Mouse (Mus musculus): ENCODE data around the gene Casp2. TPM values are rescaled to one million over a fixed set of nuclear protein-coding genes. Genes with fewer than 3 reads are reported as not detected.

The Casp2 gene
- polyA plus RNA-seq, 1 experiment from 2014 or later = 13.4 TPM

DNA sequence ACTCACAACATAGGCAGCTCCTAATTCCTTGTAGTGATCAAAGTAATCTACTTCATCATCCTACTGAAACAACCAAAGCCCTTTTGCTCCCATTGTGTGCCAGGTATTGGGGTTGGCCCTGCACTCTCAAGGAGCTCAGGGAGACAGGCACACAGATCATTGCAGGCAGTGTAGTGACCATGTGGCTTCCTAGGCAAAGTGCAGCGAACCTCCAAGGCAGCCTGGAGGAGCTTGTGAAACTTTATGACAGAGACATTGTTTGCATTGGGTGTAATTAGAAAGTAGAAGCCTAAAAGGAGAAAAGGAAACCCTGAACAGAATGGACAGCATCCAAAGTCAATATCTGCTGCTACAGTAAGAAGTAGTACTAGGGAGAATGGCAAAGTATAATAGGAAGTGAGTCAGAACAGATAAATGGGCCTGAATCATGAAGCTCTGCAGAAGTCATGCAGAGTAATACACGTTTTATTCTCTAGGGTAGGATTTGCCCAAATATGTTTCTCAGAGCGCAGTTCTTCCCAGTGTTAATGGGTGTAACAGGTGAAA is 30.8 kb downstream of the Casp2 start:
- no peaks in the 10 kb centered on the region for H3K4me1 ChIP-seq (replicated peaks; ENCODE audit: control insufficient read depth, insufficient read depth, low read length)
- H3K9me3 ChIP-seq (ENCODE audit: control insufficient read depth) = no peaks in the 10 kb centered on the region
- peak; percentile 84 for ATAC-seq
- H3K36me3 ChIP-seq (ENCODE audit: control insufficient read depth, insufficient read depth) = no peaks in the 10 kb centered on the region
- no peak overlapping the region for H3K4me2 ChIP-seq (replicated peaks; ENCODE audit: low read depth)
- no peak for TF ChIP-seq CTCF (IDR thresholded peaks at IDR 0.05; ENCODE audit: low read depth)
- no peak overlapping the region for H3K27ac ChIP-seq (ENCODE audit: low read depth, low read length)
- 45% methylated on average over 3 of the region's 3 CpGs for WGBS
- H3K27me3 ChIP-seq (replicated peaks; ENCODE audit: control insufficient read depth, insufficient read depth, low read length) = no peaks in the 10 kb centered on the region
- H3K4me3 ChIP-seq (ENCODE audit: low read depth, low read length) = no peak overlapping the region
- no peak overlapping the region for H3K9ac ChIP-seq (ENCODE audit: low read depth, low read length)

DNA sequence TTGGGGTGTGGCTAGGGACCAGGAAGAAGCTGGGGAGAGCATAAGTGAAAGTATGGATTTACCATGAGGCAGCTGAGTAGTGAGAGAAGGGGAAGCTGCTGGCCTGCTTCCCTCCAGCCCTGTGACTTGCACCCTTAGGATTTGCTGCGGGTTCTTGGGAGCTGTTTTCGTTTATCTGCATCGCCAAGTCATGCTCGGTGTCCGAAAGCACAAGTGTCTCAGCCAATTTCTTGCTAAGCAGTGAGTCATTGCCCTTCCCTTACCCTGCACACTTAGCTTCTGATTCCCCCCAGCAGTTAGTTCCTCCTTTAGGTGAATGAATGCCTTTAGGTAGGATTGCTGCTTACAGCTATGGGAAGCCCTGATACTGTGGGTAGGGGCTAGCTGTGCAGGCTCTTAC is 34.6 kb downstream of the Casp2 start:
- Histone ChIP-seq H3K4me1 (replicated peaks; ENCODE audit: control insufficient read depth, insufficient read depth, low read length) (no peaks in the 10 kb centered on the region), H3K4me3 (ENCODE audit: low read depth, low read length) (no peak overlapping the region), H3K27ac (ENCODE audit: low read depth, low read length) (no peak overlapping the region), H3K4me2 (replicated peaks; ENCODE audit: low read depth) (no peak overlapping the region), H3K27me3 (replicated peaks; ENCODE audit: control insufficient read depth, insufficient read depth, low read length) (no peaks in the 10 kb centered on the region), H3K9ac (ENCODE audit: low read depth, low read length) (no peak overlapping the region), H3K36me3 (ENCODE audit: control insufficient read depth, insufficient read depth) (no peaks in the 10 kb centered on the region), H3K9me3 (ENCODE audit: control insufficient read depth) (no peaks in the 10 kb centered on the region)
- WGBS = 85% methylated on average over 5 of the region's 5 CpGs
- no peak for ATAC-seq
- no peak for TF ChIP-seq CTCF (IDR thresholded peaks at IDR 0.05; ENCODE audit: low read depth)

DNA sequence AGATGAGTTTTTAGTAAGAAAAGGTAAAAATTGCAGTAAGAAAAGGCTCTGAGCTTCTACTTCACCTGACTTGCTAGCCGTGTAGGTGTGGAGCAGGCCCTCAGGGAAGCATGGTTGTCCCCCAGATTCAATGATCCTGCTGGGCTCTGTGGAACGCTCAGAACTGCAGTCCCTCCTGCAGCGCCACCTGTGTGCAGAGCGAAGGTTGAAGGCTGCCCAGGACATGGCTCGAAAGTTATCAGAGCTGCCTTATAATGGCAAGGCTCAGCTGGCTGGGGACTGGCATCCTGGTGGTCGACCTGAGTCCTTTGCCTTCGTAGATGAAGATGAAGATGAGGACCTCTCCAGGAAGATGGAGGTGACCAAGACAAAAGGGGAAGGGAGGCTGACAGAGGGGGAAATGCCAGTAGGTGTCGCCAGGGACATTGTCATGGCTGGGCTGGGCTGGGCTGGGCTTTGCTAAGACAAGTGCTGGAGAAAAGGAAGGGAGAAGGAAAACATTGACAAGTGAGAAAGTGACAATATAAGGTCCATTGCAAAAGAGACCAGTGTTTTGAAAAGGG is 45.1 kb downstream of the Casp2 start:
- Histone ChIP-seq H3K4me3 (ENCODE audit: low read depth, low read length) (no peak overlapping the region), H3K4me1 (replicated peaks; ENCODE audit: control insufficient read depth, insufficient read depth, low read length) (0 out of 2 replicates have a peak, but pooled peaks cover 3% of the 10 kb centered on the region), H3K27ac (ENCODE audit: low read depth, low read length) (no peak overlapping the region), H3K9ac (ENCODE audit: low read depth, low read length) (no peak overlapping the region), H3K36me3 (ENCODE audit: control insufficient read depth, insufficient read depth) (no peaks in the 10 kb centered on the region), H3K4me2 (replicated peaks; ENCODE audit: low read depth) (0 out of 2 replicates have a peak overlapping the region, but pooled peaks have one; percentile 13), H3K27me3 (replicated peaks; ENCODE audit: control insufficient read depth, insufficient read depth, low read length) (no peaks in the 10 kb centered on the region), H3K9me3 (ENCODE audit: control insufficient read depth) (no peaks in the 10 kb centered on the region)
- WGBS = 35% methylated on average over 8 of the region's 8 CpGs
- TF ChIP-seq CTCF (IDR thresholded peaks at IDR 0.05; ENCODE audit: low read depth) = peak; percentile 70
- peak; percentile 46; the same call in 1 of the 2 replicates for ATAC-seq

DNA sequence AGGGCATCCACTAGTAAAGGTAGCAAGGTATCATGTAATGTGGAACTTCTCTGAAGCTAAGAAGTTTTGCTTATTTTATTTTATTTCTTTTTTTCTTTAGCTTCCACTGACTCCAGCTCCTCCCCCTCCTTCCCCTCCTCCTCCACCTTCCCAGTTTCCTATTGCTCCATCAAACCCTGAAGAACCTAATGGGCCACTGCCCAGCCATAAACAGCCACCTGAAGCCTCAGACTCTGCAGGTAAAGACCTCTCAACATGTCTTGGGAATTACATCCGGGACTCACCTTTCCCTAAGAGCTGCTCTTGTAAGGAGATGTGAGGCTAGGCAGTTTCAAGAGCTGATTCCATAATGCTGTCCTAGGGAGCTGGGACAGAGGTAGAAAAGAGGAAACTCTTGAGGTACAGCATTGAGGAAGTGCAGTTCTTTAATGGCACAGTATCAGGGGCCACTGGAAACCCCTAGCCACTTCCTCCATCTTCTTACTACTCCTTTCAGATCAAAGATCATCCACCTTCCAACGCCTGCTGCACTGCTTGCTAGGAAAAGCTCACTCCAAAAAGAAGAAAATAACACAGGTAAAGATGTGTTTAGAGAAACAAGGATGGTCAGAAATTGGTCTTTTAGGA is 45.8 kb downstream of the Casp2 start:
- no peak overlapping the region for H3K27ac ChIP-seq (ENCODE audit: low read depth, low read length)
- no peak for TF ChIP-seq CTCF (IDR thresholded peaks at IDR 0.05; ENCODE audit: low read depth)
- no peak overlapping the region for H3K9ac ChIP-seq (ENCODE audit: low read depth, low read length)
- peak; percentile 61 for ATAC-seq
- H3K4me3 ChIP-seq (ENCODE audit: low read depth, low read length) = no peak overlapping the region
- H3K4me2 ChIP-seq (replicated peaks; ENCODE audit: low read depth) = no peak overlapping the region
- H3K4me1 ChIP-seq (replicated peaks; ENCODE audit: control insufficient read depth, insufficient read depth, low read length) = 0 out of 2 replicates have a peak, but pooled peaks cover 3% of the 10 kb centered on the region
- H3K36me3 ChIP-seq (ENCODE audit: control insufficient read depth, insufficient read depth) = no peaks in the 10 kb centered on the region
- H3K27me3 ChIP-seq (replicated peaks; ENCODE audit: control insufficient read depth, insufficient read depth, low read length) = no peaks in the 10 kb centered on the region
- WGBS = 57% methylated on average over 2 of the region's 2 CpGs
- no peaks in the 10 kb centered on the region for H3K9me3 ChIP-seq (ENCODE audit: control insufficient read depth)

DNA sequence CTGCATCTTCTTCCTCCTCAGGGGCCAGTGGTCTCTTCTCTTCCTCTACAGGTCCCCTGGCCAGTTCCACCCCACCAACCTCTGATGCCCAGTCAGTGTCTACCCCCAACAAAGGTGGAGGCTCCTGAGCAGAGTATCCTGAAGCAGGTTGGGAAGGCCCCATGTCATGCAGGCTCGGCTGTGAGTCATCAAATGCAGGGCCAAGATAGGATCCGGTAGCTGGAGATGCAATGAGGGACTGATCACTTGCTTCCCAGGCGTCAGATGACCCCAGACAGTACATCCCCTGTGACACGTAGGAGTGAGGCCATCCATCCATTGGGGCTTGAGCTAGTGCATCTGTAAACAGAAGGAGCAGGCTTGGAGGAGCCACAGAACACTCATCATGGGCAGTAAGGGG is 53.5 kb downstream of the Casp2 start:
- no peaks in the 10 kb centered on the region for H3K9me3 ChIP-seq (ENCODE audit: control insufficient read depth)
- ATAC-seq = no peak
- H3K4me3 ChIP-seq (ENCODE audit: low read depth, low read length) = no peak overlapping the region
- peaks cover 19% of the 10 kb centered on the region for H3K27me3 ChIP-seq (replicated peaks; ENCODE audit: control insufficient read depth, insufficient read depth, low read length)
- no peak overlapping the region for H3K9ac ChIP-seq (ENCODE audit: low read depth, low read length)
- 70% methylated on average over 4 of the region's 4 CpGs for WGBS
- H3K4me2 ChIP-seq (replicated peaks; ENCODE audit: low read depth) = no peak overlapping the region
- TF ChIP-seq CTCF (IDR thresholded peaks at IDR 0.05; ENCODE audit: low read depth) = no peak
- H3K36me3 ChIP-seq (ENCODE audit: control insufficient read depth, insufficient read depth) = no peaks in the 10 kb centered on the region
- no peaks in the 10 kb centered on the region for H3K4me1 ChIP-seq (replicated peaks; ENCODE audit: control insufficient read depth, insufficient read depth, low read length)
- H3K27ac ChIP-seq (ENCODE audit: low read depth, low read length) = no peak overlapping the region

DNA sequence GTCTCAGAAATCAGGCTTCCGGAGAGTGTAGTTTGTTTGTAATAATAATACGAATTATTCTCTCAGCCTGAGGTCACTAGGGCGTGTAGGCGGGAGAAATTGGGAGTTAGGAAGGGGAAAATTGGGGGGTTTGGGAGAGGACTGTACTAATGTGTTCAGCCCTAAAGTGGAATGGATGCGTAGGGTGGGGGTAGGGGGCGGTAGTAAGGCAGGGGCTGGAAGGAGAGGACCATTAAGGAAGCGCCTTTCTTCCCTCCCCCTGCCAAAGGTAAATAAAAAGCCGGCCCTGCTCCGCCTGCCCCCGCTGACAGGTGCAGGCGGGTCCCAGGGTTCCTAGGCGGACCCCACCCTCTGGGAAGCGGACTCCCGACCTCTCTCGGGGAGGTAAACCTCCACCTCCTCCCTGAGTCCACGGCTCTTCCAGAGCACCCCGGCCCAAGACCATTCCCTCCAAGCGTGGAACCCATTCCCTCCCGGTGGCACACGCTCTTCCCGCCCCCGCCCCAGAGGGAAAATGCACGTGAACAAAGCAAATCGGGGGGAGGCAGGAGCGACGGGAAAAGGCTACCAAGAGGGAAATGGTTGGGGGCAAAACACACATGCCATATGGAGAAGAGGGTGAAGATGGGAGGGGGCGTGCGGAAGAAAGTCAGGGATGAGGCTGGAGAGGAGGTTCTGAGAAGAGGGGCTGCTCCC is 58.7 kb downstream of the Casp2 start:
- Histone ChIP-seq H3K9ac (ENCODE audit: low read depth, low read length) (no peak overlapping the region), H3K27me3 (replicated peaks; ENCODE audit: control insufficient read depth, insufficient read depth, low read length) (peaks cover 37% of the 10 kb centered on the region), H3K4me1 (replicated peaks; ENCODE audit: control insufficient read depth, insufficient read depth, low read length) (no peaks in the 10 kb centered on the region), H3K27ac (ENCODE audit: low read depth, low read length) (no peak overlapping the region), H3K36me3 (ENCODE audit: control insufficient read depth, insufficient read depth) (no peaks in the 10 kb centered on the region), H3K4me3 (ENCODE audit: low read depth, low read length) (peak overlapping the region; percentile 56), H3K4me2 (replicated peaks; ENCODE audit: low read depth) (peak overlapping the region; percentile 88), H3K9me3 (ENCODE audit: control insufficient read depth) (no peaks in the 10 kb centered on the region)
- WGBS = 2% methylated on average over 28 of the region's 28 CpGs
- ATAC-seq = 0 out of 2 replicates have a peak, but pooled peaks have one; percentile 10
- no peak for TF ChIP-seq CTCF (IDR thresholded peaks at IDR 0.05; ENCODE audit: low read depth)
